ENCODE assay signal across 21 mouse cellular contexts in genomic region chr11:67467132-67467531, GRCm38 (mm10). TPM values are rescaled to one million over a fixed set of nuclear protein-coding genes. Genes with fewer than 3 reads are reported as not detected.
DNase-seq lines count a peak whose midpoint lies in the region; ATAC-seq and TF ChIP-seq lines count a peak whose summit lies in the region.
"Had no signal": no experiment of that assay in that cellular context is flagged by ENCODE, and none has a peak within 500 bp of the region (broad histone marks: within the 10 kb centered on the region; RNA-seq: fewer than 3 reads in every experiment).

No protein-coding gene starts in this region.

- peaks cover 8% of the 10 kb centered on the region; the same call in 1 of the 2 replicates for H3K4me1 ChIP-seq in embryonic facial prominence, embryonic 15.5 days
- peaks cover 3% of the 10 kb centered on the region; the same call in 1 of the 2 replicates for H3K4me1 ChIP-seq in limb, embryonic 11.5 days (ENCODE audit: control insufficient read depth, insufficient read depth, low read length)
- peaks cover 18% of the 10 kb centered on the region for H3K4me1 ChIP-seq in limb, embryonic 15.5 days
- H3K4me1 ChIP-seq: forebrain, embryonic 15.5 days had no signal

- peak overlapping the region; percentile 32; the same call in 1 of the 2 replicates for H3K27ac ChIP-seq in gastrocnemius, adult 2 months
- H3K27ac ChIP-seq in embryonic facial prominence, embryonic 15.5 days (replicated peaks): no peak overlapping the region
- H3K27ac ChIP-seq in limb, embryonic 11.5 days (replicated peaks; ENCODE audit: low read depth, low read length): no peak overlapping the region
- H3K27ac ChIP-seq in limb, embryonic 15.5 days: no peak overlapping the region
- H3K27ac ChIP-seq: forebrain, embryonic 10.5 days; forebrain, embryonic 15.5 days; heart, embryonic 13.5 days; hindbrain, embryonic 14.5 days had no signal

- intact Hi-C loops in gastrocnemius, adult 2 months (cut with DNase I): no loop called here

- no peaks in the 10 kb centered on the region for H3K36me3 ChIP-seq in embryonic facial prominence, embryonic 15.5 days
- H3K36me3 ChIP-seq in limb, embryonic 11.5 days (ENCODE audit: control insufficient read depth, insufficient read depth, low read length): no peaks in the 10 kb centered on the region
- no peaks in the 10 kb centered on the region for H3K36me3 ChIP-seq in limb, embryonic 15.5 days
- H3K36me3 ChIP-seq: forebrain, embryonic 10.5 days; forebrain, embryonic 15.5 days; heart, embryonic 13.5 days had no signal

- no peak for DNase-seq in gastrocnemius, adult 2 months
- no peak for DNase-seq in gastrocnemius, postnatal 4 days (ENCODE audit: low spot score in 2 of 2)
- peak; percentile 26 for DNase-seq in limb, embryonic 11.5 days (ENCODE audit: low spot score)
- no peak for DNase-seq in thymus, postnatal 36 days
- DNase-seq: adrenal gland, postnatal 14 days; cerebellum, adult 11-12 months; cerebellum, adult 9-10 months; cerebellum, postnatal 25 days; gastrocnemius, postnatal 25 days; heart, adult 11 months; heart, postnatal 36 days had no signal

- 38% methylated on average over 4 of the region's 4 CpGs for WGBS in embryonic facial prominence, embryonic 15.5 days
- 31% methylated on average over 4 of the region's 4 CpGs for WGBS in limb, embryonic 11.5 days
- WGBS in limb, embryonic 15.5 days: 9% methylated on average over 4 of the region's 4 CpGs

- H3K4me2 ChIP-seq in embryonic facial prominence, embryonic 15.5 days (replicated peaks): no peak overlapping the region
- H3K4me2 ChIP-seq in limb, embryonic 11.5 days (ENCODE audit: low read depth, severe bottlenecking): no peak overlapping the region
- H3K4me2 ChIP-seq in limb, embryonic 15.5 days: no peak overlapping the region
- H3K4me2 ChIP-seq: forebrain, embryonic 15.5 days; heart, embryonic 13.5 days; hindbrain, embryonic 14.5 days had no signal

- H3K27me3 ChIP-seq in embryonic facial prominence, embryonic 15.5 days: no peaks in the 10 kb centered on the region
- no peaks in the 10 kb centered on the region for H3K27me3 ChIP-seq in limb, embryonic 11.5 days (ENCODE audit: control insufficient read depth, insufficient read depth, low read length)
- no peaks in the 10 kb centered on the region for H3K27me3 ChIP-seq in limb, embryonic 15.5 days
- H3K27me3 ChIP-seq: CH12.LX; forebrain, embryonic 15.5 days; heart, embryonic 13.5 days had no signal

- no peak overlapping the region for H3K4me3 ChIP-seq in gastrocnemius, adult 2 months
- H3K4me3 ChIP-seq in embryonic facial prominence, embryonic 15.5 days (replicated peaks): no peak overlapping the region
- no peak overlapping the region for H3K4me3 ChIP-seq in limb, embryonic 11.5 days (ENCODE audit: low read depth, low read length)
- no peak overlapping the region for H3K4me3 ChIP-seq in limb, embryonic 15.5 days
- H3K4me3 ChIP-seq: erythroblast, embryonic 14.5 days; forebrain, embryonic 10.5 days; forebrain, embryonic 15.5 days; heart, embryonic 13.5 days had no signal

- peak; percentile 63 for ATAC-seq in embryonic facial prominence, embryonic 15.5 days (ENCODE audit: insufficient number of reproducible peaks, low FRiP score, low TSS enrichment, low read depth)
- ATAC-seq in limb, embryonic 11.5 days (ENCODE audit: insufficient number of reproducible peaks, low FRiP score, low TSS enrichment, low read depth): no peak
- peak; percentile 30; the same call in 1 of the 2 replicates for ATAC-seq in limb, embryonic 15.5 days (ENCODE audit: insufficient number of reproducible peaks, low FRiP score, low TSS enrichment, low read depth)
- ATAC-seq: activated CD4-positive, CD25-positive, alpha-beta regulatory T cell, adult 4 months; forebrain, embryonic 15.5 days; Patski had no signal

- no peak overlapping the region for H3K9ac ChIP-seq in embryonic facial prominence, embryonic 15.5 days
- no peak overlapping the region for H3K9ac ChIP-seq in limb, embryonic 11.5 days (ENCODE audit: low read length)
- no peak overlapping the region for H3K9ac ChIP-seq in limb, embryonic 15.5 days
- H3K9ac ChIP-seq: forebrain, embryonic 15.5 days; heart, embryonic 13.5 days; hindbrain, embryonic 14.5 days had no signal

- no peak for TF ChIP-seq CTCF in gastrocnemius, adult 2 months (IDR thresholded peaks at IDR 0.05)

- H3K9me3 ChIP-seq in embryonic facial prominence, embryonic 15.5 days (replicated peaks): no peaks in the 10 kb centered on the region
- H3K9me3 ChIP-seq in limb, embryonic 11.5 days (ENCODE audit: control insufficient read depth, low read length): no peaks in the 10 kb centered on the region
- no peaks in the 10 kb centered on the region for H3K9me3 ChIP-seq in limb, embryonic 15.5 days
- H3K9me3 ChIP-seq: forebrain, embryonic 10.5 days; forebrain, embryonic 15.5 days; heart, embryonic 13.5 days had no signal

RNA-seq across cellular contexts. Expression of gene Gas7, which starts 11.9 kb away (rescaled TPM):
- total RNA-seq in gastrocnemius, adult 2 months (2021): 1 to 10 TPM; 6.8 to 8.5 TPM
- 10 to 100 TPM; 60.5 to 63.7 TPM for total RNA-seq in gastrocnemius, postnatal 4 days (2021)
- 24.4 and 25.0 TPM in 2 replicates for polyA plus RNA-seq in embryonic facial prominence, embryonic 15.5 days (2015; fragmentation: Nextera tagmentation; extraction: Ambion mirVana)
- polyA plus RNA-seq in limb, embryonic 11.5 days (2014; fragmentation: Nextera tagmentation; extraction: Ambion mirVana): 2.7 and 3.2 TPM in 2 replicates
- 25.2 and 27.0 TPM in 2 replicates for polyA plus RNA-seq in limb, embryonic 15.5 days (2015; fragmentation: Nextera tagmentation; extraction: Ambion mirVana)
